Mouse (Mus musculus) heart, adult 11 months (tissue): Measurements from ENCODE around the gene Nudt1.

Source experiments
- DNase-seq: peaks from one replicate; pipeline ENCODE4 v3.0.0; 2022

Nudt1 gene

GRCm38 (mm10) chr5:140387236-140387635 lies 65.8 kb downstream of the Nudt1 start:
- no peak for DNase-seq
